Mouse (Mus musculus) forebrain, embryonic 16.5 days (tissue): ENCODE data around the gene Vav3. TPM values are rescaled to one million over a fixed set of nuclear protein-coding genes. Genes with fewer than 3 reads are reported as not detected.

Experiments
- ATAC-seq: fragments of 200-750 bp; cut with Nextera tagmentation; 2 replicates; pipeline ENCODE4 v1.8.0; 2017; ENCODE audit warnings: mild to moderate bottlenecking, moderate library complexity
- H3K27ac ChIP-seq: fragments of 300-500 bp; sonication (generic); 2 replicates; pipeline ENCODE4 v1.5.1; 2014; ENCODE audit warnings: low read length, control low read depth
- H3K27me3 ChIP-seq: fragments of 300-500 bp; sonication (generic); replicated peaks from 2 replicates; pipeline ENCODE4 v1.6.1; 2014; ENCODE audit warnings: low read length; ENCODE audit not compliant: control insufficient read depth, insufficient read depth
- H3K36me3 ChIP-seq: fragments of 300-500 bp; sonication (generic); 2 replicates; pipeline ENCODE4 v1.6.1; 2014; ENCODE audit not compliant: control insufficient read depth, insufficient read depth
- H3K4me1 ChIP-seq: fragments of 300-500 bp; sonication (generic); replicated peaks from 2 replicates; pipeline ENCODE4 v1.6.1; 2014; ENCODE audit warnings: low read length; ENCODE audit not compliant: control insufficient read depth, insufficient read depth
- H3K4me2 ChIP-seq: fragments of 300-500 bp; sonication (generic); 2 replicates; pipeline ENCODE4 v1.6.1; 2014; ENCODE audit warnings: mild to moderate bottlenecking, low read length, control low read depth
- H3K4me3 ChIP-seq: fragments of 300-500 bp; sonication (generic); replicated peaks from 2 replicates; pipeline ENCODE4 v1.5.1; 2014; ENCODE audit warnings: mild to moderate bottlenecking, low read length, control low read depth
- H3K9ac ChIP-seq: fragments of 300-500 bp; sonication (generic); replicated peaks from 2 replicates; pipeline ENCODE4 v1.6.1; 2014; ENCODE audit warnings: low read depth, low read length, control low read depth
- H3K9me3 ChIP-seq: fragments of 300-500 bp; sonication (generic); 2 replicates; pipeline ENCODE4 v1.6.1; 2016; ENCODE audit warnings: low read length; ENCODE audit not compliant: control insufficient read depth
- WGBS: fragments of 180-500 bp; shearing (Covaris S2); extraction: QIAGEN DNeasy Blood & Tissue Kit; methylation state at CpG from one replicate; pipeline ENCODE4 v1.1.7; 2014; 5-methylcytosine and 5-hydroxymethylcytosine counted together
- polyA plus RNA-seq: library from polyadenylated mRNA; unstranded; fragments of >200 nt; fragmentation: Nextera tagmentation; extraction: Ambion mirVana; gene quantifications from 2 replicates; pipeline ENCODE4 v1.2.1, GENCODE M21; 2015

The Vav3 gene
- polyA plus RNA-seq, 1 experiment from 2014 or later: 7.9 TPM

DNA sequence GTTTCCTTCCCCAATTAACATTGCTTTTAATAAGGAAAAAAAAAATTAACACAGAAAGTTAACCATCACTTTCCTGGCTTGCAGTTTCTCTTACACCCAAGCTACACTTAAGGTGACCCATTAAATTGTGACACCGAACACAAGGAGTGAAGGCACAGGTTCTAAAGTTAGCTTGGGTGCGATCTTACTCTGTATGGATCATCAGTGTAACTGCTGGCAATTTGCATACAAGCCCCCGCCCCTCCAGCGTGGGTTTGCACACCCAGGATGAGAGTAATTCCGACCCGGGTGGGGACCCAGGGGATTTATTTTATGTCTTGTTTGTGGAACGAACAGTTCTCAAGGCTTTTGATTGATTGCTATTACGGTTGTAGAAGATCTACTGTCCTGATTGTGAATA is 186.2 kb downstream of the Vav3 start:
- Histone ChIP-seq H3K27ac (no peak overlapping the region), H3K36me3 (no peaks in the 10 kb centered on the region), H3K27me3 (no peaks in the 10 kb centered on the region), H3K4me1 (no peaks in the 10 kb centered on the region; the same call in 1 of the 2 replicates), H3K9me3 (no peaks in the 10 kb centered on the region), H3K4me2 (no peak overlapping the region), H3K4me3 (no peak overlapping the region), H3K9ac (no peak overlapping the region)
- ATAC-seq: peak; percentile 36; the same call in 1 of the 2 replicates
- 68% methylated on average over 8 of the region's 8 CpGs for WGBS

DNA sequence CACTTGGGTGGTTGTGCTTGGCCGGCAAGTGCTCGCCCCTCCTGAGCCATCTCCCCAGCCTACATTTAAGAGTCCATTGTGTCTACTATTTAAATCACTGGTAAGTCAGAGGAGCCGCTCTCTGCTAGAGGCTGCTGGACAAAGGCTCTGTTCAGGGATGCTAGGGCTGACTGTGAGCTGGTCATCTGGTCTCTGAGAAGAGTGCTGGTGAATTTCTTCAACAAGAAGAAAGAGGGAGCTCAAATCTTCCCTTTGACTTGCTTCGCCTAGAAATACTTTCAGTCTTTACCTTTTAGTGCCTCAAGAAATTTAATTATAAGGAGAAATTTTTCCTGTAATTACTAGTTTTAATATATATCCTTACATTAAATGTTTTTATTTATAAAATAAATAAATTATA is 188.2 kb downstream of the Vav3 start:
- H3K9me3 ChIP-seq: no peaks in the 10 kb centered on the region
- no peak overlapping the region for H3K9ac ChIP-seq
- H3K27me3 ChIP-seq: no peaks in the 10 kb centered on the region
- no peaks in the 10 kb centered on the region for H3K4me1 ChIP-seq
- ATAC-seq: 0 out of 2 replicates have a peak, but pooled peaks have one; percentile 32
- 47% methylated on average over 4 of the region's 4 CpGs for WGBS
- H3K4me3 ChIP-seq: no peak overlapping the region
- no peaks in the 10 kb centered on the region for H3K36me3 ChIP-seq
- no peak overlapping the region for H3K4me2 ChIP-seq
- H3K27ac ChIP-seq: no peak overlapping the region

DNA sequence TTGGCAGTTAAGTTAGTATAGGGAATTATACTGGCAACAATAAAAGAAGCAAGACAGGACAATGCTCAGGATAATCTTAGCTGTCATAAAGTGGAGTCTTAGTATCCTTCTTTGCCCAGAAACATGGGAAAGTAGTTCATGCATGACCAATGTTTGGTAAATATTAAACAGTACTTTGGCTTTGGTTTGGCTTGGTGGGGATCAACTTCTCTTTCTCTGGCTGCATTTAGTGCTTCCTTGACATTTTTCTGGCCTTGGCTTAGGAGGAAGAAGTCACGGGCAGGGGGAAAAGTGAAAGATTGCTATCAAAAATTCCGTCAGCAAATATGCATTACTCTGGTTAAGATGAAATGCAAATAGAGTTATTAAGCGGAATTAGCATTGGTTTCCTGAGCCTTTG is 197.2 kb downstream of the Vav3 start:
- no peaks in the 10 kb centered on the region for H3K36me3 ChIP-seq
- no peak for ATAC-seq
- H3K4me1 ChIP-seq: no peaks in the 10 kb centered on the region
- H3K4me2 ChIP-seq: no peak overlapping the region
- no peak overlapping the region for H3K4me3 ChIP-seq
- H3K9ac ChIP-seq: no peak overlapping the region
- H3K9me3 ChIP-seq: no peaks in the 10 kb centered on the region
- H3K27ac ChIP-seq: no peak overlapping the region
- H3K27me3 ChIP-seq: no peaks in the 10 kb centered on the region
- 72% methylated on average over 3 of the region's 3 CpGs for WGBS

DNA sequence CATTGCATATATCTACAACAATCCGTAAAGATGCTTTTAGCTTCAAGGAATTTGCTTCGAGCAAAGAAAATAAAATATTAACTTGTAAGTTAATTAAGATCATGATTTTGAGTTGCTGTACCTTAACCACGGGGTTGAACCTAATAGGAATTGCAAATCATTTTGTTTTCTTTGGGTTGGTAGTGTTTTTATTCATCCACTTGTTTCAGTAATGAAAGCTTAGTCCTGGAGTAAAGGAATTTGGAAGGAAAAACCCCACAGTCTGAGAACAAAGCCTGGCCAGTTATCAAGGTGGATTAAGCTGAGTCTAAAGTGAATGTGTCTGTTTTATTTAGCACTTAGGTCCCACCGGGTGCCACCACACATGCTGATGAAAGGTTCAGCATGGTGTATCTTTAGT is 199.6 kb downstream of the Vav3 start:
- no peaks in the 10 kb centered on the region for H3K27me3 ChIP-seq
- H3K27ac ChIP-seq: no peak overlapping the region
- 40% methylated on average over 4 of the region's 4 CpGs for WGBS
- no peak overlapping the region for H3K9ac ChIP-seq
- no peak overlapping the region for H3K4me3 ChIP-seq
- no peaks in the 10 kb centered on the region for H3K36me3 ChIP-seq
- no peak overlapping the region for H3K4me2 ChIP-seq
- H3K4me1 ChIP-seq: no peaks in the 10 kb centered on the region
- ATAC-seq: no peak
- H3K9me3 ChIP-seq: no peaks in the 10 kb centered on the region

DNA sequence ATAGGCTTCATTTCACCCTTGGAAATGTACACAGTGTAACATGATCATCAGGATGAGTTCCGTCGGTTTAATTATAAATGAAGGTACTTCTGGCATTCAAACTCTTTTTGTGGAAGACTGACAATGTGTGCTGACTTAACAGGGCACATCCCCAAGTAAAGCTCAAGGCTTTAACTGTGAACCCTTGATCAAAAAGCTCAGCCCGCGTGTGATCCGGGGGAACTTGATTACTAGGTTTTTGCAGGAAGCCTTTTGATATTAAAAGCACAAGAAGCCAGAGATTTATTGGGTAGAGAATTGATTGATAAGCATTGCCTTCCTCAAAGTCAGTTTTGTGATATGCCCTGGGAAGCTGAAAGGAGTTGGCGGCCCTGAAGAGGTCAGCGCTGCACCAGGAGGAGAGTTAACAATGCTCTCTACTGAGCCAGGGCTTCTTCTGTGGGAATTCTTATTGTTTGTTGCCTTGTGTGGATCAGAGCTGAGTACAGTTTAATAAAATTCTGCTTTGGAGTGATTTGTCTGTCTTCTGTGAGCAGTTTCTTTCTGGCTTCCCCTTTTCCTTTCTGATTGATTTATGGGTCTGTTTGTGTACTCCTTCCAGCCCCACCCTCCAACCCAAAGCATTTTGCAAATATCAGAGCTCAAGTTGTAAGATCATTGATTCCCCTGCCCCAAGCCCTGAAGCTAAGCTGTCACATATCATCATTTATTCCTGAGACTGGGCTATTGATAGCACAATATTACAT is 204.2 kb downstream of the Vav3 start:
- ATAC-seq: no peak
- Histone ChIP-seq H3K4me3 (no peak overlapping the region), H3K9ac (no peak overlapping the region), H3K27me3 (no peaks in the 10 kb centered on the region), H3K4me2 (no peak overlapping the region), H3K36me3 (no peaks in the 10 kb centered on the region), H3K27ac (no peak overlapping the region), H3K9me3 (no peaks in the 10 kb centered on the region), H3K4me1 (no peaks in the 10 kb centered on the region)
- 57% methylated on average over 7 of the region's 7 CpGs for whole genome bisulfite sequencing

DNA sequence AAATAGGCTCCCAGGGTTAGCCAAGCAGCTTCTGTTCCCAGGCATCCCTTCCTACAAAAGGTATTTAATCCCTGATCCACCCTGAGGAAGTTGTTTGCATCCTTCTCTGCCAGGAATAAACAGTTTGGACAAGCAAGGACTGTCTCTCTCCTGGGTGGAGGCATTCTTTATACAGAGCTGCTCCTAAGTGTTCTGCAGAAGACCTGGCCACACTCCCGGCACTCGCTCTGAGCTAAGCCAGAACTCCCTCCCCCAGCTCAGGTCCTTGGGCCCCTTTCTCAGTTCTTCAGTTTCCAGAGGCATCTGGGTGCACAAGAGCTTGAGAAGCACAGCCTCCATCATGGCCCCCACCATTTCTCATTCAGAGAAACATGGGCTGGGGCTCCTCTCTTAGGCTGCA is 216.9 kb downstream of the Vav3 start:
- Histone ChIP-seq H3K4me2 (no peak overlapping the region), H3K27me3 (no peaks in the 10 kb centered on the region), H3K27ac (no peak overlapping the region), H3K4me3 (no peak overlapping the region), H3K4me1 (no peaks in the 10 kb centered on the region), H3K9me3 (no peaks in the 10 kb centered on the region), H3K9ac (no peak overlapping the region), H3K36me3 (no peaks in the 10 kb centered on the region)
- WGBS: 53% methylated on average over 2 of the region's 2 CpGs
- ATAC-seq: no peak

DNA sequence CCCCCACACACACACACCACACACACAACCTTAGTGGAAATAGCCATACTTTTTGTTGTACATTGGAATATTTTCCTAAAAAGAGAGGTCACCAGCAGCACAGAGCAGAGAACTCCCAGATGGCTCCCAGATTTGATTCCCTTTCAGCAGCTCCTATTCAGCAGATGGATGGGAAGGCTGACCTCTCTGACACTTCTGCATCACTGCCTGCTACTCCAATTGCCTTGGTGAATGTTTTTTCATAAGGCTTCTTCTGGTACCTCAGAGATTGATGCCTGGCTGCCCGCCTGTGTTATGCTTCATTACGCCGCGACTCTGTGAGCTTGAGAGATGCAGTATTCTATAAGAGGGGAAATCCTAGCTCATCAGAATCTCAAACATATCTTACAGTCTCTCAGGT is 220.8 kb downstream of the Vav3 start:
- no peak for ATAC-seq
- no peak overlapping the region for H3K4me3 ChIP-seq
- 49% methylated on average over 4 of the region's 4 CpGs for whole genome bisulfite sequencing
- H3K27ac ChIP-seq: no peak overlapping the region
- H3K9ac ChIP-seq: no peak overlapping the region
- no peaks in the 10 kb centered on the region for H3K27me3 ChIP-seq
- H3K9me3 ChIP-seq: no peaks in the 10 kb centered on the region
- H3K4me2 ChIP-seq: no peak overlapping the region
- no peaks in the 10 kb centered on the region for H3K4me1 ChIP-seq
- no peaks in the 10 kb centered on the region for H3K36me3 ChIP-seq

DNA sequence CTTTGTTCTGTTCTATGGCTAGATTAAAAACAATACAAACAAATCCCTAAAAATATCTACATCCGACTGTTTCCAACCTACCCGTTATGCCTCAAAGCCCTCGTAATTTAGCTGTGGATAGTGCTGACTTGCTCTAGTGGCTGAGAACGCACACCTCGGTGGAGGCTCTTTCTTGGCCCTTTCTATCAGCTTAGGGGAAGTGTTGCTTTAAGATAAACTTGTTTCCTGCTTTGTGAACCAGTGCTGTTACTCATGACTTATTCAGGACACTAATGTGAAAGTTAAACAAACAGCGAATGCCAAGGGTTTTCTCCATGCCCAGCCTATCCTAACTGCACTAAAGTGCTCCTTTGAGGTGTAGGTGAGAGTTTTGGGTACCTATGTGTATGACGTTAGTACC is 221.3 kb downstream of the Vav3 start:
- no peak for ATAC-seq
- Histone ChIP-seq H3K36me3 (no peaks in the 10 kb centered on the region), H3K4me1 (no peaks in the 10 kb centered on the region), H3K9me3 (no peaks in the 10 kb centered on the region), H3K4me2 (no peak overlapping the region), H3K27ac (no peak overlapping the region), H3K4me3 (no peak overlapping the region), H3K9ac (no peak overlapping the region), H3K27me3 (no peaks in the 10 kb centered on the region)
- WGBS: 75% methylated on average over 7 of the region's 7 CpGs

DNA sequence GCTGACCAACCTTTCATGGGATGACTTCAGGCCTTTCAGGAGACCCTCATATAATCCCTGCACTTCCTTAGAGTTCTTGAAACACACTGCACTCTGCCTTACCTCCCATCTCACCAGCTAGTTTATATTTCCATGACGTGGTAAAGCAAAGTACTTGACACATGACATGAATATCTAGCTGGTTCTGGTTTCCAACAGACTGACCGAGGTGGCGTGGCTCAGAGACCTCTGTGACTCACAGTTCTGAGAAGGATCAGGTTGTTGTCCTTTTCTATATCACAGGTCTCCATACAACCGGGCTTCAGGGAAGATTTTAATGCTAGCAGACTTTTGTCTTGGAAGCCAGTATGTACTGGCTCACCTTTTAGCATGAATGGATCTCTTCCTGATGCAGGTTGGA is 221.8 kb downstream of the Vav3 start:
- 92% methylated on average over 4 of the region's 4 CpGs for WGBS
- Histone ChIP-seq H3K4me1 (no peaks in the 10 kb centered on the region), H3K4me3 (no peak overlapping the region), H3K36me3 (no peaks in the 10 kb centered on the region), H3K27me3 (no peaks in the 10 kb centered on the region), H3K9ac (no peak overlapping the region), H3K4me2 (no peak overlapping the region), H3K27ac (no peak overlapping the region), H3K9me3 (no peaks in the 10 kb centered on the region)
- ATAC-seq: no peak

DNA sequence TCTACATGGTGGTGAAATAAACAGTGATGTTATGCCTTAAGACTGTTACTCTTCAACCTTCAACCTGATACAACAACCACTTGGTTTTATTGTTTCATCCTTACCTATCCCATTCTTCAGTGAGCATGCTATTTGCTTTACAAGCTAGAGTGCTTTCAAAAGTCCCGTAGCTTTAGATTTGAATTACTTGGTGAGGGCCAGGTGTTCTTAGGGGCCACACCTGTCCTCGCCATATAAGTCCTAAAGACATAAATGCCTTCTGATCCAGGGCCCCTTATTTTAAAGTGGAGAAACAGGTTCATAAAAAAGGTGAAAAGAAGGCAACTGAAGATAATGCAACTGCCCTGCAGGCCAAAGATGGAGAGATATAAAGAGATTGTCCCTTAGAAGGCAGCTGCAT is 224.0 kb downstream of the Vav3 start:
- 0 out of 2 replicates have a peak, but pooled peaks cover 6% of the 10 kb centered on the region for H3K4me1 ChIP-seq
- no peaks in the 10 kb centered on the region for H3K36me3 ChIP-seq
- 95% methylated on average over 2 of the region's 2 CpGs for WGBS
- ATAC-seq: no peak
- no peak overlapping the region for H3K4me2 ChIP-seq
- no peaks in the 10 kb centered on the region for H3K27me3 ChIP-seq
- no peak overlapping the region for H3K9ac ChIP-seq
- no peak overlapping the region for H3K4me3 ChIP-seq
- no peaks in the 10 kb centered on the region for H3K9me3 ChIP-seq
- H3K27ac ChIP-seq: no peak overlapping the region
